Mouse (Mus musculus): ENCODE measurements at regions not wholly inside any gene's neighbourhood (a gene's known extent, or its start where the extent isn't known, plus 50 kb on each side); places are given as distances from the start of the nearest gene placed in this dataset.

GRCm38 (mm10) chr12:92189022-92189421 lies 340.1 kb upstream of the Sel1l start:
- H3K9ac ChIP-seq, result no peak overlapping the region
- H3K9me3 ChIP-seq, result 0 out of 2 replicates have a peak, but pooled peaks cover 3% of the 10 kb centered on the region
- no peak overlapping the region for H3K4me3 ChIP-seq
- no peak overlapping the region for H3K27ac ChIP-seq
- no peaks in the 10 kb centered on the region for H3K36me3 ChIP-seq
- no peaks in the 10 kb centered on the region for H3K27me3 ChIP-seq
- H3K4me2 ChIP-seq (replicated peaks), result no peak overlapping the region
- no peak for ATAC-seq (ENCODE audit: low FRiP score, low read depth)
- peaks cover 8% of the 10 kb centered on the region; the same call in 1 of the 2 replicates for H3K4me1 ChIP-seq

- no peak overlapping the region for H3K9ac ChIP-seq
- H3K27me3 ChIP-seq, result no peaks in the 10 kb centered on the region
- H3K36me3 ChIP-seq, result no peaks in the 10 kb centered on the region
- H3K9me3 ChIP-seq, result 0 out of 2 replicates have a peak, but pooled peaks cover under 1% of the 10 kb centered on the region
- no peak overlapping the region for H3K4me2 ChIP-seq (replicated peaks)
- WGBS, result 67% methylated on average over 2 of the region's 2 CpGs
- no peak for ATAC-seq (ENCODE audit: low FRiP score, low read depth)
- no peak overlapping the region for H3K27ac ChIP-seq
- peaks cover 6% of the 10 kb centered on the region; the same call in 1 of the 2 replicates for H3K4me1 ChIP-seq
- no peak overlapping the region for H3K4me3 ChIP-seq
Measured at GRCm38 (mm10) chr12:92187133-92187482, 338.2 kb upstream of the Sel1l start.

- Histone ChIP-seq H3K9ac (no peak overlapping the region), H3K4me3 (no peak overlapping the region), H3K9me3 (no peaks in the 10 kb centered on the region), H3K27ac (no peak overlapping the region), H3K27me3 (no peaks in the 10 kb centered on the region), H3K36me3 (no peaks in the 10 kb centered on the region), H3K4me1 (peaks cover 6% of the 10 kb centered on the region; the same call in 1 of the 2 replicates), H3K4me2 (replicated peaks) (no peak overlapping the region)
- no peak for ATAC-seq (ENCODE audit: low FRiP score, low read depth)
- 55% methylated on average over 6 of the region's 6 CpGs for WGBS
Measured at GRCm38 (mm10) chr12:92186448-92187132, 337.6 kb upstream of the Sel1l start.

- H3K4me1 ChIP-seq, result peaks cover 6% of the 10 kb centered on the region
- H3K36me3 ChIP-seq, result no peaks in the 10 kb centered on the region
- ATAC-seq (ENCODE audit: low FRiP score, low read depth), result peak; percentile 77; the same call in 1 of the 2 replicates
- H3K27me3 ChIP-seq, result no peaks in the 10 kb centered on the region
- H3K4me2 ChIP-seq (replicated peaks), result no peak overlapping the region
- H3K9me3 ChIP-seq, result no peaks in the 10 kb centered on the region
- H3K27ac ChIP-seq, result no peak overlapping the region
- no peak overlapping the region for H3K9ac ChIP-seq
- no peak overlapping the region for H3K4me3 ChIP-seq
- WGBS, result 24% methylated on average over 5 of the region's 5 CpGs
Measured at GRCm38 (mm10) chr12:92179292-92179691, 330.3 kb upstream of the Sel1l start.

- H3K36me3 ChIP-seq, result no peaks in the 10 kb centered on the region
- H3K27me3 ChIP-seq, result no peaks in the 10 kb centered on the region
- peak; percentile 48; the same call in 1 of the 2 replicates for ATAC-seq (ENCODE audit: low FRiP score, low read depth)
- H3K4me1 ChIP-seq, result peaks cover 6% of the 10 kb centered on the region; the same call in 1 of the 2 replicates
- no peaks in the 10 kb centered on the region for H3K9me3 ChIP-seq
- H3K4me3 ChIP-seq, result no peak overlapping the region
- H3K9ac ChIP-seq, result no peak overlapping the region
- H3K27ac ChIP-seq, result no peak overlapping the region
- no peak overlapping the region for H3K4me2 ChIP-seq (replicated peaks)
Measured at GRCm38 (mm10) chr12:92156726-92157125, 307.8 kb upstream of the Sel1l start.

GRCm38 (mm10) chr12:92152922-92153235 lies 303.9 kb upstream of the Sel1l start:
- no peak overlapping the region for H3K4me2 ChIP-seq (replicated peaks)
- H3K9ac ChIP-seq, result no peak overlapping the region
- H3K27ac ChIP-seq, result no peak overlapping the region
- H3K9me3 ChIP-seq, result no peaks in the 10 kb centered on the region
- H3K4me1 ChIP-seq, result peaks cover 6% of the 10 kb centered on the region; the same call in 1 of the 2 replicates
- H3K27me3 ChIP-seq, result no peaks in the 10 kb centered on the region
- no peaks in the 10 kb centered on the region for H3K36me3 ChIP-seq
- ATAC-seq (ENCODE audit: low FRiP score, low read depth), result no peak
- WGBS, result 81% methylated on average over 2 of the region's 2 CpGs
- H3K4me3 ChIP-seq, result no peak overlapping the region

GRCm38 (mm10) chr12:92152043-92152921 lies 303.3 kb upstream of the Sel1l start:
- 70% methylated on average over 4 of the region's 4 CpGs for WGBS
- no peak overlapping the region for H3K4me2 ChIP-seq (replicated peaks)
- H3K4me3 ChIP-seq, result no peak overlapping the region
- H3K9me3 ChIP-seq, result no peaks in the 10 kb centered on the region
- no peak overlapping the region for H3K27ac ChIP-seq
- H3K4me1 ChIP-seq, result peaks cover 6% of the 10 kb centered on the region; the same call in 1 of the 2 replicates
- H3K27me3 ChIP-seq, result no peaks in the 10 kb centered on the region
- H3K36me3 ChIP-seq, result no peaks in the 10 kb centered on the region
- no peak for ATAC-seq (ENCODE audit: low FRiP score, low read depth)
- no peak overlapping the region for H3K9ac ChIP-seq

- no peak overlapping the region for H3K27ac ChIP-seq
- no peak overlapping the region for H3K4me2 ChIP-seq (replicated peaks)
- no peak overlapping the region for H3K4me3 ChIP-seq
- H3K9me3 ChIP-seq, result no peaks in the 10 kb centered on the region
- H3K27me3 ChIP-seq, result no peaks in the 10 kb centered on the region
- no peak for ATAC-seq (ENCODE audit: low FRiP score, low read depth)
- H3K4me1 ChIP-seq, result no peaks in the 10 kb centered on the region
- H3K36me3 ChIP-seq, result no peaks in the 10 kb centered on the region
- no peak overlapping the region for H3K9ac ChIP-seq
- 85% methylated on average over 4 of the region's 4 CpGs for WGBS
Measured at GRCm38 (mm10) chr12:92137539-92137938, 288.6 kb upstream of the Sel1l start.

- H3K4me3 ChIP-seq, result no peak overlapping the region
- no peaks in the 10 kb centered on the region for H3K27me3 ChIP-seq
- no peaks in the 10 kb centered on the region for H3K9me3 ChIP-seq
- no peak for ATAC-seq (ENCODE audit: low FRiP score, low read depth)
- no peak overlapping the region for H3K27ac ChIP-seq
- H3K9ac ChIP-seq, result no peak overlapping the region
- no peaks in the 10 kb centered on the region for H3K36me3 ChIP-seq
- no peak overlapping the region for H3K4me2 ChIP-seq (replicated peaks)
- H3K4me1 ChIP-seq, result no peaks in the 10 kb centered on the region
- WGBS, result 83% methylated on average over 6 of the region's 6 CpGs
Measured at GRCm38 (mm10) chr12:92127648-92128047, 278.7 kb upstream of the Sel1l start.

- H3K4me1 ChIP-seq, result no peaks in the 10 kb centered on the region
- ATAC-seq (ENCODE audit: low FRiP score, low read depth), result peak; percentile 85
- H3K4me3 ChIP-seq, result no peak overlapping the region
- no peaks in the 10 kb centered on the region for H3K36me3 ChIP-seq
- 45% methylated on average over 6 of the region's 6 CpGs for WGBS
- H3K27me3 ChIP-seq, result no peaks in the 10 kb centered on the region
- H3K9me3 ChIP-seq, result no peaks in the 10 kb centered on the region
- H3K27ac ChIP-seq, result no peak overlapping the region; the same call in 1 of the 2 replicates
- H3K9ac ChIP-seq, result no peak overlapping the region
- H3K4me2 ChIP-seq (replicated peaks), result no peak overlapping the region
Measured at GRCm38 (mm10) chr12:92120164-92120815, 271.3 kb upstream of the Sel1l start.

GRCm38 (mm10) chr12:92109615-92110014 lies 260.7 kb upstream of the Sel1l start:
- H3K9ac ChIP-seq, result no peak overlapping the region

GRCm38 (mm10) chr12:92100080-92100479 lies 251.1 kb upstream of the Sel1l start:
- H3K27me3 ChIP-seq, result no peaks in the 10 kb centered on the region
- H3K36me3 ChIP-seq, result no peaks in the 10 kb centered on the region
- no peak overlapping the region for H3K9ac ChIP-seq
- H3K4me1 ChIP-seq, result no peaks in the 10 kb centered on the region
- no peaks in the 10 kb centered on the region for H3K9me3 ChIP-seq
- H3K27ac ChIP-seq, result no peak overlapping the region
- 85% methylated on average over 4 of the region's 4 CpGs for WGBS
- H3K4me3 ChIP-seq, result no peak overlapping the region
- no peak for ATAC-seq (ENCODE audit: low FRiP score, low read depth)
- no peak overlapping the region for H3K4me2 ChIP-seq (replicated peaks)

More at GRCm38 (mm10) chr12:92109615-92110014, 260.7 kb upstream of the Sel1l start:
- H3K27me3 ChIP-seq, result no peaks in the 10 kb centered on the region
- no peak overlapping the region for H3K27ac ChIP-seq
- ATAC-seq (ENCODE audit: low FRiP score, low read depth), result no peak
- no peaks in the 10 kb centered on the region for H3K36me3 ChIP-seq
- no peak overlapping the region for H3K4me3 ChIP-seq
- H3K9me3 ChIP-seq, result no peaks in the 10 kb centered on the region
- 36% methylated on average over 3 of the region's 3 CpGs for WGBS
- no peak overlapping the region for H3K4me2 ChIP-seq (replicated peaks)
- no peaks in the 10 kb centered on the region for H3K4me1 ChIP-seq

Measured in limb, embryonic 13.5 days (tissue).